Mouse (Mus musculus) gastrocnemius, postnatal 4 days (tissue): ENCODE data around the gene Zfpm1. TPM values are rescaled to one million over a fixed set of nuclear protein-coding genes. Genes with fewer than 3 reads are reported as not detected.

Experiments
- DNase-seq, 2 experiments: peaks; one replicate each; pipeline ENCODE4 v3.0.0; 2021 to 2022; ENCODE audit warnings: low spot score in 2 of 2, mixed read lengths in 2 of 2
- long read RNA-seq, 2 experiments: library from polyadenylated mRNA; stranded (forward); transcript quantifications; one replicate each; pipeline ENCODE4 v2.0.0; 2021
- total RNA-seq, 2 experiments: library from RNA; stranded (reverse); gene quantifications; 2 replicates each; pipeline ENCODE4 v1.2.3; 2021

Zfpm1 gene
- total RNA-seq = 10 to 100 TPM; 10.6 to 13.6 TPM
- long read RNA-seq, experiment 1, transcript Zfpm1-201 (10 exons, 3,390 nt) = major isoform, 7 of 14 reads
- long read RNA-seq, experiment 1, partial matches to known transcripts = 3 of 14 reads
- long read RNA-seq, experiment 1, other reads (novel, unspliced or antisense) = 4 of 14 reads
- long read RNA-seq, experiment 2, transcript Zfpm1-201 (10 exons, 3,390 nt) = major isoform, 19 of 33 reads
- long read RNA-seq, experiment 2, partial matches to known transcripts = 5 of 33 reads
- long read RNA-seq, experiment 2, other reads (novel, unspliced or antisense) = 9 of 33 reads

DNA sequence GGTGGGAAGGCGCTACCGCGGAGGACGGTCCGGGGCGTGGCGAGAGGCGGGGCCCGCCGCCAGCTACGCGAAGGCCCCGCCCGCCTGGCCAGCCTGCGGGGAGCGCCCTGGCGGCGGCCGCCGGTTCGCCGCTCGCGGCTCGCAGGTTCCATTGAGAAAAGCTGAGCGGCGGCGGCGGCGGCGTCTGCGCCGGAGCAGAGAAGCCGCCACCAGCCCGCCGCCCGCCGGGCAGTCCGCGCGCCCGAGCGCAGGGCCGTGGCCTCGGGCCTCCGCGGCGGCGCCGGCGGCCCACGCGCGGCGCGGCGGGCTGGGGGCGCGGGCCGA is at the start of gene Zfpm1:
TSS of gene Zfpm1 (plus strand) at position 107 of the 324 bp plus-strand sequence.
- DNase-seq = no peak

DNA sequence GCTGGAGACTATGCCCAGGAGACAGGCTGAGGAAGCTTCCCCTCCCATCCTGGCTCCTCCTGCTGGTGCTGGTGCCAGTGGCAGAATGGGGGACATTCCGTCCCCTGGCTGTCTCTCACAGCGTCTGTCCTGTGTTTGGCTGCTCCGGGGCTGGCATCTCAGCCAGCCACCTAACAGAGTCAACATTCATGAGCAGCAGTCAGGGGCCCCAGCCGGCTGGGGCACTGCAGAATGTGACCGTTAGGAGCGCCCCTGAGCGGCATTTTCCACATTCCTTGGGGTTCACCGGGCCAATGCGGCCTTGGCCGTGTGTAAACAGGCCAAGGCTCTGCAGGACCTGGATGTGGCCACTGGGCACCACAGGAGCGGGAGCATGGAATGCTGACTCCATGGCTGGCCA is 47.9 kb upstream of the Zfpm1 start:
- peak; percentile 46 to 61 for DNase-seq

DNA sequence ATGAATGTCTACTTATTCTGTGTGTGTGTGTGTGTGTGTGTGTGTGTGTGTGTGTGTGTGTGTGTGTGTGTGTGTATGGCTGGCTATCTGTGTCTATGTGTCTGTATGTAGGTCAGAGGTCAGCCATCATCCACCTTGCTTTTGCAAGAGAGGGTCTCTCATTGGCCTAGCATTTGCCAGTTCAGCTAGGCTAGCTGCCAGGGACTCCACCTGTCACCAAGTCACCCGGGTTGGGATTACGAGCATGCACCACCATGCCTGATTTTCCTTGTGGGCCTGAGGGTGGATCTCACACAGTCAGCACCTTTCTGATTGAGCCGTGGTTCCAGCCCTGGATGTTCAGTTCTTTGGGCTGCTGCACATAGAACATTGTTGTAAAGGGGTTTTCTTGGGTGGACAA is 45.4 kb upstream of the Zfpm1 start:
- DNase-seq = no peak

DNA sequence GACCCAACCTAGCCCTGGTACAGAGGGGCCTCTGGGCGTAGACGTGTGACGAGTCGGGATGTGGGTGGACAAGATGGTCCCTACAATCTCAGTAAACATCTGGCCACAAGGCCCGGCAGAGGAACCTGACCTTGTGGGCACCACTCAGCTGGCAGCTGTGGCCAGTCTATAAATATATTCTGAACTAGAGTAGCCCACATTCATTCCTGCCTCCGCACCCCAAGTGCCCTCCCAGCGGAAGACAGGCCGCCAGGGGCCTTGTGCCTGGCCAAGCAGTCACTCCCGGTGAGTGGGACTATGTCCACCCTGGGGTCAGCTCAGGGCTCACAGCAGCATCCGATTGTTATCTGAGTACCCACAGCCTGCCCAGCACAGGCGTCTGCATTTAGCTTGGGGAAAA is 43.7 kb upstream of the Zfpm1 start:
- no peak for DNase-seq

DNA sequence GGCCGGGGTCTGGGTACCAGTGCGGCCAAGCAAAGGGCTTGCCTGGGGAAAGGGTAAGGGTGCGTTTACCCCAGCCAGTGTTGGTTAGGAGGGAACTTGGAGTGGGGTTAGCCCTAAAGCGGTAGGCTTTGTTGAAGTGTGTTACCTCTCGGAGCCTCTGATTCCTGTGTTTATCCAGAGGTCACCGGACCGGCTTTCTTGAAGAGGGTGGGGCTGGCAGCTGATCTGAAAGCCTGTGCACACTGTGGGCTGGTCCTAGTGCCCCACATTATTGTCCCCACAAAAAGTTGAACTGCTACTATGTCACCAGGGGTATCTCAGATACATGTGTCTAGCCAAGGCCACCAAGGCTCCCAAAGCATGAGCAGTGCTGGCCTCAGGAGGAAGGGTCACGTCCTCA is 43.2 kb upstream of the Zfpm1 start:
- no peak for DNase-seq

DNA sequence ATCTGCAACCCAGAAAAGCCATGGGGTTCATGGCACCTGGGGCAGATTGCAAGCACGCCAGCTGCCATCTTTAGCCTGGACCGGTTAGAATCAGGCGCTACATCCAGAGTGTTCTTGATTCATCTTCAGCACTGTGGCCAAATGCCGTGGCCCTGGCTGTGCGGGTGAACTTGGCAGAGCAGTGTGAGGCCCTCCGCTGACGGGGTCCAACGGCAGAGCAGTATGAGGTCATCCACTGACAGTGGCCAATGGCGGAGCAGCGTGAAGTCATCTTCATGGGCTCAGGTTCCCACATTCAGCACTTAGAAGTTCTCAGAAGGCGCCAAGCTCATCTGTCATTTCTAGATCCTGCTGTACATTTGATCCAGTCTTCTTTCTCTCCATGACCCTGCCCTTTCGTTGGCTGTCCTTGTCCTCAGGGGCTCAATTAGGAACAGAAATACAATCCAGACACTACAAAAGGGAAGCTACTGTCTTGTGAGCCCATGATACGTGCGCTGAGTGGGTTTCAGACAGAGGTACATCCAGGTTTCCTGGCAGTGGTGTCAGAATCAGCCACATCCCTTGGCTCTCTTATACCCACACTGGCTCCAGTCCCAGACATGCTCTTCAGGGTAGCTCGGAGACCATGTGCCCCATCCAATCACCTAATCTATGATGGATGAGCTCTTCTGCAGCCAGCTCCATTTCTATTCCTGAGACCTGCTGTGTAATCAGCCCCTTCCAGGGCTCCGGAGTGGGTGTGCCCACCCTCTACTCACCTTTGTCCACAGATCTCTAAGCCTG is 41.5 kb upstream of the Zfpm1 start:
- no peak for DNase-seq

DNA sequence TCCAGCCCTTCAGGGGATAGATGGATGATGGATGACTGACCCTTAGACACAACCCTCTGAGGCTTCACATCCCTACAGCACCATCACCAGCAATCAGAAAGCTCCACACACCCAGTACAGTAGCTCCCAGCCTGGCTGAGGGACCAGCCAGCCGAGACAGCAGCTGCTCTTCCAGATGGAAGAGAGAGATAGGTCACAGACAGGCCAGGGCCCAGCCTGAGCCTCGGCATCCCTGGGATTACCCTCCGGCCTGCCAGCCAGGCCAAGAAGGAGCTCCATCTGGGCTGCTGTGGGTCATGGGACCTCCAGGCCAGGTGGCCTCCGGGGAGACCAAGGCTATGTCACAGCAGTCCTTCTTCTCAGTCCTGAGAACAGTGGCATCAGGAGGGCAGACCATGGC is 38.6 kb upstream of the Zfpm1 start:
- DNase-seq = no peak

DNA sequence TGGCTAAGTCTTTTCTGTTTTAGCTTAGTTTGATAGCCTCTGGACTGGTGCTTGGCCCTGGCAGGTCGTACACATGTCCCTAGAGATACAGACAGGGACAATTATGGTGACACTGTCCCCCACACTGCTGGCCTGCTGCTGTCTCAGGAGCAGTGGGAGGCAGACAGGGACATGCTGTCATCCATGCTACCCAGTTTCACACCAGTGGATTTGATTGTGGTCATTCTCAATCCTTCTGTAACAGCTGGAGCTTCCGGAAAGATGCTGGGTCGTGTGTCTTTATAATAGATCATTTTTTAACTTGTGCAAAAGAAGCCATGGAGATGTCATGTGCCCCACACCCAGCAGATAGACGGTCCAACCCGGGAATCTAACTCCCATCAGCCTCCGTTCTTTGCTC is 36.8 kb upstream of the Zfpm1 start:
- DNase-seq = no peak

DNA sequence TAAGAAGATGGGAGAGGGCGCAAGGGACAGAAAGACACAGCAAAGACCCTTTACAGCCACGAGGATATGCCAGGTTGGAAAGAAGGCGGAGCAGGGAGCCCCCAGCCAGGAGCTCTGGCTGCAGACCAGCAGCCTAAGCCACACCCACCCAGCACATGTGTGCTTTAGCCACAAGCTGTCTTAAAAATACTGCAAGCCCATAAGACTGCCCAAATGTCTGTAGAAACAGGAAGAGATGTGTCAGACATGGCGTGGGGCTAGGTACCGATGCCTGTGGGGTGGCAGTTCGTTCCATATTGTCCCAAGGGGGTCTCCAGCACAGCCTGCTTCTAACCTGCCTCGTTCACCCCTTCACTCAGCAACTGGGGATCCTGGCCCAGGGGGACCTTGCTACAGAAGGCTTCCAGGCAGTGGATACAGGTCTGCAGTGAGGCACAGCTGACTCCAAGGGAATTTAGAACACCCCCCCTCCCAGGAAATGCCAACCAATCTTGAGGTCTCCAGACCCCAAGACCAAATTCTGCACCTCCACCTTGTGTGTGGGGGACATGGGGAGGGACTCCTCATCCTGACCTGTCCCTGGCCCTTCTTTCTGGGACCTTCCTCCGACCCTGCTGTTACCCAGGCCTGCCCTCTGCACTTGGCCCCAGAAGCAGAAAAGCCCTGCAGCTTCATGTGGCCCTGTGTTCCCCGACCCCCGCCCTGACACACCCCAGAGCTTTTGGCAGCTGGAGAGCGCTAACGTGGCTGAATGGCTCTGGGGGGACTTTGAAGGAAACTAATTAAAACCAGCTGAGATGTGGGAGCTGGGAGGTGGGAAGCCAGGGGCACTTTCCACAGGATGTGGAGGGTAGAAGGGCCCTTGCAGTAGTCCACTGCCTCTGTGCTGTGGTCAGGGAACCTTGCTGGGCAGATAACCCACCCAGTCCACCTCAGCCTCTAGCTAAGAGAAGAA is 35.4 kb upstream of the Zfpm1 start:
- no peak for DNase-seq

DNA sequence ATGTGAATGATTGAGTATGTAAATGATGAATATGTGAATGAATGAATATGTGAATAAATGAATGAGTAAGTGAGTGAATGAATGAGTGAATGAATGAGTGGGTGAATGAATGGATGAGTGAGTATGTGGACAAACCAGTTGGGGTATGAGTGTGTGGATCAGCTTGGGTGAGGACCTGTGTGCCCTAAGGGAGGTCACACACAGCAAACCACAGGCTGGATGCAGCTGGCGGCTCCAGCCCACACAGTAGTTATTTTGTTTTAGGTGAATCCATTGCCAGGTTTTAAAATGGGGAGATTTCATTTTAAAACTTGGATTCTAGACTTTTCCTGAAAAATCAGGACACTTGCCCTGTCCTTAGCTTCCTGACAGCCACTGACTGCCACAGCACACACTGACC is 30.2 kb upstream of the Zfpm1 start:
- DNase-seq = no peak

DNA sequence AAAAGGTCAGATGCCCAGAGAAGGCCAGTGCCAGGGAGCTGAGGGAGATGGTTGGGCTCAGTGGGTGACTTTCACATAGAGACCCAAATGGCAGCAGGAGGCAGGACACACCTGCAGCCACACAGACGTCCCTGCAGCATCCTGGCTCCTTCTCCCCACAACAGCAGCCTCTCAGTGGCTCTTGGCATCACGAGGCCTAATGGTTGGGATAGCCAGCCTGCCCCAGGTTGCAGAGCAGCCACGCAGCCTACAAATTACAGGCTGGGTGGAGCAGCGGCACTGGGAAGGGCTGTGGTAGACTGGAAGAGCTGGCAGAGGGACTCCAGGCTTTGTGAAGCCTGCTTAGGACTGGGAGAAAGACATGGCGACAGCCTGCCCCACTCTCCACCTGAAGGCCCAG is 29.6 kb upstream of the Zfpm1 start:
- DNase-seq = no peak

DNA sequence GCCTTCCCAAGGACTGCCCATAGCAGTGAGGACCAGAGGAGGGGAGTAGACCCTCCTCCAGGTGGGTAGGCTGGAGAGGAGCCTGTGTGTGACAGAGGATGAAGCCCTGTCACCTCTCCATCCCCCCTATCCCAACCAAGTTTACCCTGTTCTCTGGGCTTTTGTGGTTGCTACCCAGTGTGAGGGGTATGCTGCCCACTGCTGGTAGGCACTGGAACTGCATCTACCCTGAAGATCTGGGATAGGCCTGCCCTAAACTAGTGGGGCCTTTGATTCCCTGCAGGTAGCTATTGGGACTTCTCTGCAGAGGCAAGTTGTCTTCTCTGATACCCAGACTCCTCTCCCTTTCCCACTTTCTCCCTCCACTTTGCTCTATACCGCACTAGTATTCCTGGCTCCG is 22.6 kb upstream of the Zfpm1 start:
- DNase-seq = peak; percentile 62 to 75

DNA sequence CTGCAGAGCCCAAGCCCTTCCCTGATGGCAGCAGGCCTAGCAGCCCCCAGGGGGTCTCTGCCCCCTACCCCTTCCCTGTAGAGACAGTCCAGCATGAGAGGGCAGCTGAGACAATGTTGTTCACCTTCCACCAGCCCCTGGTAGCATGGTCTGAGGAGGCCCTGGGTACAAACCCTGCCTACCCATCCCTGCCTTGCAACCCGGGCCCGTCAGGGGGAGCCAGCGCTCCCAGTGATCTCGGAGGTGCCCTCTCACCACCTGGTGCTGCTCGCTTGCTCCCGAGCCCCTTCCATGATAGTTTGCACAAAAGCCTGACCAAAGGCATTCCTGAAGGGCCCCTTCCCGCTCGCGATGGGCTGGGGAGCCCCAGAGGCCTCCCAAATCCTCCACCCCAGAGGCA is 21.2 kb upstream of the Zfpm1 start:
- no peak for DNase-seq

DNA sequence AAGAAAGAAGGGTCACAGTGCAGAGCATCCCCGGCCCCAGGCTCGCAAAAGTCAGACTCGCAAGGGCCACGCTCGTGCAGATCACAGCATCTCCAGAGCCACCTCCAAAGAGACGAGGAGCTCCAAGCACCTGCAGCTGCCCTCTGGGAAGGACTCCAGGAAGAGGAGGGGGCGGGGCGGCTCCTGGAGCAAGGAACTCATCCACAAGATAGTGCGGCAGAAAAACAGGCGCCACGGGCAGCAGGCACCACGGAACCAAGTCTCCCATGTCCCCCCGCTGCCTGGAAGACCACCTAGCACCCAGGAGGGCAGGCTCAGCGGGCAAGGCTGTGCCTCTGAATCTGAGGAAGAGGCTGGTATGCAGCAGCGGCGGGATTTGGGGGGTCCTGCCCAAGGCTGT is 19.1 kb upstream of the Zfpm1 start:
- no peak for DNase-seq

DNA sequence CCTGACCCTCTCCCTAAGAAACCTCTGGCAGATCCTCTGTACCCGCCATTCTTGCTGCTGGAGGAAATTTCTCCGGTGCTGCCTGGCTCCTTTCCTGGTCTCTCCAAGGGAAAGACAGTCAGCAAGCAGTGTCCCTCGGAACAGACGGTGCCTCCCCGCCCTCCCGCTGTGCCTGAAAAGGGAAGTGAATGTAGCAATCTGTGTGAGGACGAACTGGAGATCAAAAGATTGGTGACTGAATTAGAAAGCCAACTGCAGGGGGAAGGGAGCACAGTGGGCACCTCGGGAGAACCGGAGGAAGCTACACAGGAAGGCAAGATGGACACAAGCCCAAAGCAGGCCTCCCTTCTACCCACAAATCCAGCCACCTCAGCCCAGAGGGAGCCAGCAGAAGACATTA is 17.7 kb upstream of the Zfpm1 start:
- DNase-seq = no peak

DNA sequence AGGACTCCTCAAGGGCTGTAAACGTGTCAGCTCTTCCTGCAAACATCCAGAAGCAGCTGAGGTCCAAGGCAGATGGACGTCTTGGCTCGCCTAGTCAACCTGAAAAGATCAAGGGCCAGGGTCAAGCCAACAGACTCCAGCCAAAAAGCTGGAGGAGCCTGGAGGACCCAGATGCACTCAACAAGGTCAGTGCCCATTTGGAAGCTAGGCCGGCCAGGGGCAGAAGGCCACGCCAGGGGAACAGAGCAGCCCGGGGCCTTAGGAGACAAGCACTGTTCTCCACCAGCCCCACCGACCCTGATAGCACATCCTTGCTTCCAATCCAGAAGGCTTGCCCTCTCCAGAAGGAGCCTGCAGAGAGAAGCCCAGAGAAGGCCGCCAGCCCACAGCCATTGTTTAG is 16.4 kb upstream of the Zfpm1 start:
- no peak for DNase-seq

DNA sequence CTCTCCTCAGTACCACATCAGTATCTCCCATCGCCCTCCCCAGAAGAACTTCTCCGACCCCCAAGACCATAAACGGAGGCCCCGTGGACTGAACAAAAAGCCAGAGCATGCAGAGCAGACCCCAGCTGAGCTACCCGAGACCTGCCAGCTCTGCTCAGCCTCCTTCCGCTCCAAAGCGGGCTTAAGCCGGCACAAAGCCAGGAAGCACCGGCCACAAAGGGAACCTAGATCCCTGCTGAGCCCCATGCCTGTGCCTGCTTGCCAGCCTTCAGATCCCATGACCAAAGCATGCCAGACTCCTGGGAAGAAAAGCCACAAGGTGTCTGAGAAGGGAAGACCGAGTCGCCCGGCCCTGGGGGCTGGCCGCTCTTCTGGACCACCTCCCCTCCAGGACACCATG is 15.1 kb upstream of the Zfpm1 start:
- DNase-seq = no peak

DNA sequence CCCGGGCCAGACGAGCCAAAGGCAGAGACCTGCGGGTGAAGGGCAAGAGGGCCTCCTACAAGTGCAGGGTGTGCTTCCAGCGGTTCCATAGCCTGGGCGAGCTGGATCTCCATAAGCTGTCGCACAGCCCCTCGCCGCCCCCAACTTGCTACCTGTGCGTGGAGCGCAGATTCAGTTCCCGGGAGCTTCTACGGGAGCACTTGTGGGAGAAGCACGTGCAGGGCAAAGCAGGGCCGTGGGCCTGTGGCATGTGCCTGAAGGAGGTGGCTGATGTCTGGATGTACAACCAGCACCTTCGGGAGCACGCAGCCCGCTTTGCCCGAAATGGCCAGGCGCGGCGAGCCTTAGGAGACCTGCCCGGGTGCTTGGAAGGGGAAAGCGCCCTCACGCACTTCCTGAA is 13.1 kb upstream of the Zfpm1 start:
- no peak for DNase-seq

DNA sequence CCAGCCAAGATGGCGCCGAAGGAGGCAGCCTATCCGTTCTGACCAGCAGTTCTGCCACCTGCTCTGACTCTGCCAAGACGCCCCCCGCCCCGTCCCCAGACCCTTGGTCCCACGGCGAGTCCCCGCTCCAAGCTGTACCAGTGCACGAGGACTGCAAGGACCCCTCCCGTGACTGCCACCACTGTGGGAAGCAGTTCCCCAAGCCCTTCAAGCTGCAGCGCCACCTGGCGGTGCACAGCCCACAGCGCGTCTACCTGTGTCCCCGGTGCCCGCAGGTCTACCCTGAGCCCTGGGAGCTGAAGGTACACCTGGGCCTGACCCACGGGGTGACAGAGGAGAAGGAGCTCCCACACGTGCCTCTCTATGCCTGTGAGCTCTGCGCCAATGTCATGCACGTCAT is 12.5 kb upstream of the Zfpm1 start:
- DNase-seq = peak in 1 of 2 experiments; percentile 73

DNA sequence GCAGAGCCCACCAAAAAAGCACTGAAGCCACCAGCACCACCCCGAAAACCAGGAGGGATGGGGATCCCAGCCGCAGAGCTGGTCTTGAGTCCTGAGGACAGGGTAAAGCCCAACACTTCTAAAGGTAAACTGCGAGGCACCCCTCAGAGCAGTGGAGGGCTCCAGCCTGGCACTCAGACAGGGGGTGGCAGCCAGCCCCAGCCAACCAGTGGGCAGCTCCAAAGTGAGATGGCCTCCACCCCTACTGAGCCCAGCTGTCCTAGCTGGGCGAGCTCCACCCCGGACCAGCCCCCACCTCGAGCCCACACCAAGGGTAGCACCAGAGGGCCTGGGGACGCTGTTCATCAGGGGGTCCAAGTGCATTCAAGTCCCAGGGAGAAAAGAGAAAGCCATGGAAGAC is 11.4 kb upstream of the Zfpm1 start:
- no peak for DNase-seq

DNA sequence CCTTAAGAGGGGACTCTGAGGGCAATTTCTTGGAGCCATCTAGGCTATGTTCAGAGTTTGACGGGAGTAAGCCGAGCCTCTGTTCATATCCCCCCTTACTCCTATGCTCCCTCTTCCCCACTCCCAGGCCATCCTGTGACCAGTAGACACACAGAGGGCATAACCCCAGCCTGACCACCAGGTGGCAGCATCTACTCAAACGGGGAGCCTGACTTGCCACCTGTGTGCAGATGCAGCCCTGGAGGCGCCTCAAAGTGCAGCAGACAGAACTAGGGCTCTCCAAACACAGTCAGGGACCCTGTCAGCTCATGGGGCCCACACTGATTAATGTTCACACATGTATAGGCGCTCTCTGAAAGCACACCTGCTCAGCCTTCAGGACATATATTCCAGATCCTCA is 8.8 kb upstream of the Zfpm1 start:
- peak; percentile 61 to 73 for DNase-seq

DNA sequence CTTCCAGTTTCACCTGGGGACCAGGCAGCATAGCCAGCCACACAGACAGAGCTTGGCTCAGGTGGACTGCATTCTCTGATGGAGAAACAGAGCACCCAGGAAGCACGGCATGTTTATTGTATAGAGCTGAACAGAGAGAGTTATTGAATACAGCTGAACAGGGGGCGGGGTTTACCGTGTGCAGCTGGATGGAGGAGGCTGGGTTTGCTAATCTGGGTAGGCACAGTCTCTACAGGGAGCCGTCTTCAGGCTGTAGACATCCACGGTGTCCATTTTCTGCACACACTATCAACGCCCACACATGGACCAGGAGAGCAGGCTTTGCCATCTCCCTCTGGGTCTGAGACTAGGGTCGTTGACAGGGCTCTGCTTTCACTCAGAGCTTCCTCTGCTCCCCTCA is 8.1 kb upstream of the Zfpm1 start:
- DNase-seq = no peak
